Mouse (Mus musculus) neural tube, embryonic 11.5 days (tissue): ENCODE measurements around the gene Tmod1. TPM values are rescaled to one million over a fixed set of nuclear protein-coding genes. Genes with fewer than 3 reads are reported as not detected.

Source experiments
- ATAC-seq: fragments of 200-750 bp; cut with Nextera tagmentation; 2 replicates; pipeline ENCODE4 v1.8.0; 2017; ENCODE audit warnings: moderate number of reproducible peaks, mild to moderate bottlenecking, moderate TSS enrichment, moderate library complexity; ENCODE audit not compliant: insufficient read depth, low FRiP score, low TSS enrichment
- DNase-seq: peaks from one replicate; pipeline ENCODE4 v3.0.0-alpha.2; 2015; ENCODE audit warnings: low spot score
- H3K27ac ChIP-seq: fragments of 300-500 bp; sonication (generic); 2 replicates; pipeline ENCODE4 v1.5.1; 2014; ENCODE audit warnings: low read depth, mild to moderate bottlenecking, low read length
- H3K27me3 ChIP-seq: fragments of 300-500 bp; sonication (generic); 2 replicates; pipeline ENCODE4 v1.6.1; 2014; ENCODE audit warnings: mild to moderate bottlenecking, low read length, mixed read lengths; ENCODE audit not compliant: control insufficient read depth, insufficient read depth
- H3K36me3 ChIP-seq: fragments of 300-500 bp; sonication (generic); 2 replicates; pipeline ENCODE4 v1.6.1; 2014; ENCODE audit warnings: mild to moderate bottlenecking, low read length, moderate library complexity, mixed read lengths; ENCODE audit not compliant: control insufficient read depth, insufficient read depth
- H3K4me1 ChIP-seq: fragments of 300-500 bp; sonication (generic); 2 replicates; pipeline ENCODE4 v1.6.1; 2014; ENCODE audit warnings: low read length, mixed read lengths; ENCODE audit not compliant: control insufficient read depth, insufficient read depth
- H3K4me2 ChIP-seq: fragments of 300-500 bp; sonication (generic); 2 replicates; pipeline ENCODE4 v1.6.1; 2014; ENCODE audit warnings: low read depth, mild to moderate bottlenecking, moderate library complexity
- H3K4me3 ChIP-seq: fragments of 300-500 bp; sonication (generic); 2 replicates; pipeline ENCODE4 v1.5.1; 2014; ENCODE audit warnings: low read depth, low read length
- H3K9ac ChIP-seq: fragments of 300-500 bp; sonication (generic); 2 replicates; pipeline ENCODE4 v1.6.1; 2014; ENCODE audit warnings: mild to moderate bottlenecking, low read length
- H3K9me3 ChIP-seq: fragments of 300-500 bp; sonication (generic); 2 replicates; pipeline ENCODE4 v1.6.1; 2016; ENCODE audit warnings: low read length; ENCODE audit not compliant: control insufficient read depth
- WGBS: fragments of 180-500 bp; shearing (Covaris S2); extraction: QIAGEN DNeasy Blood & Tissue Kit; methylation state at CpG from one replicate; pipeline ENCODE4 v1.1.7; 2014; 5-methylcytosine and 5-hydroxymethylcytosine counted together
- polyA plus RNA-seq: library from polyadenylated mRNA; unstranded; fragments of >200 nt; fragmentation: Nextera tagmentation; extraction: Ambion mirVana; gene quantifications from 2 replicates; pipeline ENCODE4 v1.2.1, GENCODE M21; 2014

Gene Tmod1
- polyA plus RNA-seq, 1 experiment from 2014 or later = 5.2 TPM

GRCm38 (mm10) chr4:46028224-46028623, 10.5 kb upstream of the Tmod1 start:
- H3K9me3 ChIP-seq = no peaks in the 10 kb centered on the region
- H3K4me3 ChIP-seq = no peak overlapping the region
- DNase-seq (no peak), ATAC-seq (no peak)
- no peak overlapping the region for H3K4me2 ChIP-seq
- H3K36me3 ChIP-seq = no peaks in the 10 kb centered on the region
- WGBS = 67% methylated on average over 6 of the region's 6 CpGs
- no peaks in the 10 kb centered on the region for H3K27me3 ChIP-seq
- no peaks in the 10 kb centered on the region for H3K4me1 ChIP-seq
- H3K27ac ChIP-seq = no peak overlapping the region
- no peak overlapping the region for H3K9ac ChIP-seq

- no peak overlapping the region for H3K27ac ChIP-seq
- no peaks in the 10 kb centered on the region for H3K9me3 ChIP-seq
- ATAC-seq (no peak), DNase-seq (no peak)
- no peak overlapping the region for H3K4me2 ChIP-seq
- H3K9ac ChIP-seq = no peak overlapping the region
- H3K36me3 ChIP-seq = no peaks in the 10 kb centered on the region
- no peaks in the 10 kb centered on the region for H3K27me3 ChIP-seq
- no peaks in the 10 kb centered on the region for H3K4me1 ChIP-seq
- H3K4me3 ChIP-seq = no peak overlapping the region
- WGBS = 88% methylated on average over 4 of the region's 4 CpGs
These were observed 10.0 kb upstream of the Tmod1 start for GRCm38 (mm10) chr4:46028781-46029180.

- no peak for DNase-seq
- 49% methylated on average over 9 of the region's 9 CpGs for WGBS
These were observed 9.2 kb upstream of the Tmod1 start for GRCm38 (mm10) chr4:46029552-46029951.

GRCm38 (mm10) chr4:46032448-46032847, 6.3 kb upstream of the Tmod1 start:
- no peak for DNase-seq
- WGBS = 77% methylated on average over 9 of the region's 9 CpGs
- Histone ChIP-seq H3K9me3 (no peaks in the 10 kb centered on the region), H3K27ac (no peak overlapping the region), H3K36me3 (no peaks in the 10 kb centered on the region), H3K4me1 (no peaks in the 10 kb centered on the region), H3K4me2 (no peak overlapping the region), H3K9ac (no peak overlapping the region), H3K4me3 (no peak overlapping the region), H3K27me3 (peaks cover 1% of the 10 kb centered on the region)
- ATAC-seq = no peak

More at GRCm38 (mm10) chr4:46029552-46029951, 9.2 kb upstream of the Tmod1 start:
- H3K9me3 ChIP-seq = no peaks in the 10 kb centered on the region
- H3K27ac ChIP-seq = no peak overlapping the region
- no peak for ATAC-seq
- no peaks in the 10 kb centered on the region for H3K27me3 ChIP-seq
- no peak overlapping the region for H3K4me2 ChIP-seq
- no peak overlapping the region for H3K4me3 ChIP-seq
- H3K4me1 ChIP-seq = no peaks in the 10 kb centered on the region
- no peaks in the 10 kb centered on the region for H3K36me3 ChIP-seq
- no peak overlapping the region for H3K9ac ChIP-seq

- Histone ChIP-seq H3K4me2 (no peak overlapping the region), H3K9ac (no peak overlapping the region), H3K27me3 (peaks cover 9% of the 10 kb centered on the region), H3K27ac (no peak overlapping the region), H3K4me1 (no peaks in the 10 kb centered on the region), H3K36me3 (no peaks in the 10 kb centered on the region), H3K9me3 (no peaks in the 10 kb centered on the region), H3K4me3 (no peak overlapping the region)
- no peak for DNase-seq
- 91% methylated on average over 2 of the region's 2 CpGs for WGBS
- ATAC-seq = no peak
These were observed 5.5 kb upstream of the Tmod1 start for GRCm38 (mm10) chr4:46033197-46033596.

- Histone ChIP-seq H3K9me3 (no peaks in the 10 kb centered on the region), H3K9ac (peak overlapping the region; percentile 48; the same call in 1 of the 2 replicates), H3K4me3 (peak overlapping the region; percentile 54), H3K4me1 (peaks cover 13% of the 10 kb centered on the region), H3K27me3 (peaks cover 36% of the 10 kb centered on the region), H3K4me2 (peak overlapping the region; percentile 96), H3K27ac (no peak overlapping the region), H3K36me3 (no peaks in the 10 kb centered on the region)
- ATAC-seq (no peak), DNase-seq (no peak)
- WGBS = 15% methylated on average over 12 of the region's 12 CpGs
These were observed 194 bp upstream of the Tmod1 start for GRCm38 (mm10) chr4:46038591-46038891.

GRCm38 (mm10) chr4:46039899-46040298, 1.2 kb downstream of the Tmod1 start:
- Histone ChIP-seq H3K9me3 (no peaks in the 10 kb centered on the region), H3K27me3 (peaks cover 36% of the 10 kb centered on the region), H3K9ac (no peak overlapping the region), H3K27ac (no peak overlapping the region), H3K36me3 (no peaks in the 10 kb centered on the region), H3K4me2 (peak overlapping the region; percentile 96; the same call in 1 of the 2 replicates), H3K4me3 (peak overlapping the region; percentile 54; the same call in 1 of the 2 replicates), H3K4me1 (peaks cover 13% of the 10 kb centered on the region)
- no peak for ATAC-seq
- 15% methylated on average over 6 of the region's 6 CpGs for WGBS
- DNase-seq = no peak

- no peak for ATAC-seq
- 22% methylated on average over 9 of the region's 9 CpGs for WGBS
- Histone ChIP-seq H3K4me2 (no peak overlapping the region), H3K9ac (no peak overlapping the region), H3K9me3 (no peaks in the 10 kb centered on the region), H3K4me1 (peaks cover 13% of the 10 kb centered on the region), H3K27ac (no peak overlapping the region), H3K36me3 (no peaks in the 10 kb centered on the region), H3K27me3 (peaks cover 36% of the 10 kb centered on the region), H3K4me3 (no peak overlapping the region)
- no peak for DNase-seq
These were observed 2.0 kb downstream of the Tmod1 start for GRCm38 (mm10) chr4:46040594-46041192.

- Histone ChIP-seq H3K27ac (no peak overlapping the region; the same call in 1 of the 2 replicates), H3K9me3 (no peaks in the 10 kb centered on the region), H3K4me3 (no peak overlapping the region), H3K4me1 (peaks cover 13% of the 10 kb centered on the region), H3K9ac (no peak overlapping the region), H3K4me2 (no peak overlapping the region), H3K27me3 (peaks cover 36% of the 10 kb centered on the region), H3K36me3 (no peaks in the 10 kb centered on the region)
- WGBS = 30% methylated on average over 7 of the region's 7 CpGs
- DNase-seq (no peak), ATAC-seq (no peak)
These were observed 3.2 kb downstream of the Tmod1 start for GRCm38 (mm10) chr4:46041761-46042504.
